Mouse (Mus musculus): ENCODE results near the gene Lgmn. TPM values are rescaled to one million over a fixed set of nuclear protein-coding genes. Genes with fewer than 3 reads are reported as not detected.

Lgmn gene
- polyA plus RNA-seq, 1 experiment: 70.2 TPM

- H3K36me3 ChIP-seq (ENCODE audit: control insufficient read depth, insufficient read depth, low read length): peaks cover 4% of the 10 kb centered on the region; the same call in 1 of the 2 replicates
- peaks cover 8% of the 10 kb centered on the region; the same call in 1 of the 2 replicates for H3K4me1 ChIP-seq (ENCODE audit: control insufficient read depth, insufficient read depth, insufficient read length, low read length)
- WGBS: 88% methylated on average over 8 of the region's 8 CpGs
- H3K27ac ChIP-seq (ENCODE audit: insufficient read depth, low read depth, low read length): no peak overlapping the region
- no peak overlapping the region for H3K4me3 ChIP-seq (ENCODE audit: low read depth, low read length)
- TF ChIP-seq CTCF (IDR thresholded peaks at IDR 0.05; ENCODE audit: extremely low read depth, insufficient read length, insufficient replicate concordance, low read depth, low read length) (no peak), POLR2A (IDR thresholded peaks at IDR 0.05; ENCODE audit: low read depth, low read length) (no peak)
- no peaks in the 10 kb centered on the region for H3K27me3 ChIP-seq (ENCODE audit: control insufficient read depth, insufficient read depth, low read length)
These were observed 16.0 kb downstream of the Lgmn start for GRCm38 (mm10) chr12:102423625-102424024.

- Histone ChIP-seq H3K4me1 (ENCODE audit: control insufficient read depth, insufficient read depth, insufficient read length, low read length) (peaks cover 8% of the 10 kb centered on the region; the same call in 1 of the 2 replicates), H3K27ac (ENCODE audit: insufficient read depth, low read depth, low read length) (no peak overlapping the region)
- 76% methylated on average over 11 of the region's 11 CpGs for WGBS
These were observed 16.8 kb downstream of the Lgmn start for GRCm38 (mm10) chr12:102422623-102423320.

DNA sequence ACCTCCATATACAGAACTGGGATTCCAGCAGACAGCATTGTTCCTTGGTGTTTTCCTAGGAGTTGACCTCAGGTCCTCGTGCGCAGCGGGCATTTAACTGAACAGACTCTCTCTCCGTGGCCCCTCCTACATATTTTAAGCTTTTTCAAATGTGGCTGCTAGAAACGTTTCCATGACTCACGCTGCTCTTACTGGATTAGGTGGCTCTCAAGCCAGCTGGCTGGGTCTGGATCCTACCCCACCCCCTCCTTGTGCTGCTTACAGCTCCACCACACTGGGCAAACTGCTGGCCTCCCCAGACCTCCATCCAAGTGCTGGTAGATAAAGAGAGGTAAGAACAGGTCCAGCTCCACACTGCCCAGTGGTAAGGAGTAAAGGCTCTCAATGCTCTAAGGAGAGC is 17.5 kb downstream of the Lgmn start:
- peak overlapping the region; percentile 32; the same call in 1 of the 2 replicates for H3K27ac ChIP-seq (ENCODE audit: insufficient read depth, low read depth, low read length)

More at GRCm38 (mm10) chr12:102422623-102423320, 16.8 kb downstream of the Lgmn start:
- Histone ChIP-seq H3K36me3 (ENCODE audit: control insufficient read depth, insufficient read depth, low read length) (peaks cover 4% of the 10 kb centered on the region; the same call in 1 of the 2 replicates), H3K4me3 (ENCODE audit: low read depth, low read length) (no peak overlapping the region), H3K27me3 (ENCODE audit: control insufficient read depth, insufficient read depth, low read length) (no peaks in the 10 kb centered on the region)
- TF ChIP-seq CTCF (IDR thresholded peaks at IDR 0.05; ENCODE audit: extremely low read depth, insufficient read length, insufficient replicate concordance, low read depth, low read length): no peak
- TF ChIP-seq POLR2A (IDR thresholded peaks at IDR 0.05; ENCODE audit: low read depth, low read length): no peak

GRCm38 (mm10) chr12:102420168-102420890 is 19.3 kb downstream of the Lgmn start:
- TF ChIP-seq POLR2A (IDR thresholded peaks at IDR 0.05; ENCODE audit: low read depth, low read length) (no peak), CTCF (IDR thresholded peaks at IDR 0.05; ENCODE audit: extremely low read depth, insufficient read length, insufficient replicate concordance, low read depth, low read length) (no peak)
- Histone ChIP-seq H3K4me3 (ENCODE audit: low read depth, low read length) (no peak overlapping the region), H3K27ac (ENCODE audit: insufficient read depth, low read depth, low read length) (no peak overlapping the region), H3K27me3 (ENCODE audit: control insufficient read depth, insufficient read depth, low read length) (no peaks in the 10 kb centered on the region), H3K4me1 (ENCODE audit: control insufficient read depth, insufficient read depth, insufficient read length, low read length) (peaks cover 6% of the 10 kb centered on the region; the same call in 1 of the 2 replicates), H3K36me3 (ENCODE audit: control insufficient read depth, insufficient read depth, low read length) (peaks cover 4% of the 10 kb centered on the region; the same call in 1 of the 2 replicates)
- WGBS: 51% methylated on average over 10 of the region's 10 CpGs

More for the DNA sequence above, 17.5 kb downstream of the Lgmn start:
- Histone ChIP-seq H3K4me1 (ENCODE audit: control insufficient read depth, insufficient read depth, insufficient read length, low read length) (peaks cover 8% of the 10 kb centered on the region; the same call in 1 of the 2 replicates), H3K4me3 (ENCODE audit: low read depth, low read length) (no peak overlapping the region), H3K36me3 (ENCODE audit: control insufficient read depth, insufficient read depth, low read length) (peaks cover 4% of the 10 kb centered on the region; the same call in 1 of the 2 replicates), H3K27me3 (ENCODE audit: control insufficient read depth, insufficient read depth, low read length) (no peaks in the 10 kb centered on the region)
- whole genome bisulfite sequencing: 78% methylated on average over 6 of the region's 6 CpGs
- TF ChIP-seq POLR2A (IDR thresholded peaks at IDR 0.05; ENCODE audit: low read depth, low read length) (no peak), CTCF (IDR thresholded peaks at IDR 0.05; ENCODE audit: extremely low read depth, insufficient read length, insufficient replicate concordance, low read depth, low read length) (no peak)

DNA sequence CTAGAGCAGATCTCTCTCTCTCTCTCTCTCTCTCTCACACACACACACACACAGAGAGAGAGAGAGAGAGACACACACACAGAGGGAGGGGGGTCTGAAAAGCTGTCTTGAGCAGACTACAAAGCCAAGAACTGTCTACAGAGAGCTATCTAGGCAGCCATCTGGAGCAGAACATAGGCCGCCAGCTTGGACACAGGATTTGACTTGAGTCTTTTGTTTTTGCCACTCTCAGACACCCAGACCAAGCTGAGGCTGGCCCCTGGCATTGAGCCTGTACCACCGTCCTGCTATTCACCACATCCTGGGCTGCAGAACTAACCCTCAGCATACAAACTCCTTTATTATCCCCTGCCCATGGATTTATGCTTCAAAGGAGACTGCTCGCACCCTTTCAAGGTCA is 20.1 kb downstream of the Lgmn start:
- no peak overlapping the region for H3K27ac ChIP-seq (ENCODE audit: insufficient read depth, low read depth, low read length)
- peaks cover 8% of the 10 kb centered on the region; the same call in 1 of the 2 replicates for H3K4me1 ChIP-seq (ENCODE audit: control insufficient read depth, insufficient read depth, insufficient read length, low read length)
- no peak overlapping the region for H3K4me3 ChIP-seq (ENCODE audit: low read depth, low read length)
- no peaks in the 10 kb centered on the region for H3K27me3 ChIP-seq (ENCODE audit: control insufficient read depth, insufficient read depth, low read length)
- peaks cover 4% of the 10 kb centered on the region; the same call in 1 of the 2 replicates for H3K36me3 ChIP-seq (ENCODE audit: control insufficient read depth, insufficient read depth, low read length)
- WGBS: 85% methylated on average over 3 of the region's 3 CpGs
- TF ChIP-seq POLR2A (IDR thresholded peaks at IDR 0.05; ENCODE audit: low read depth, low read length): no peak
- no peak for TF ChIP-seq CTCF (IDR thresholded peaks at IDR 0.05; ENCODE audit: extremely low read depth, insufficient read length, insufficient replicate concordance, low read depth, low read length)

DNA sequence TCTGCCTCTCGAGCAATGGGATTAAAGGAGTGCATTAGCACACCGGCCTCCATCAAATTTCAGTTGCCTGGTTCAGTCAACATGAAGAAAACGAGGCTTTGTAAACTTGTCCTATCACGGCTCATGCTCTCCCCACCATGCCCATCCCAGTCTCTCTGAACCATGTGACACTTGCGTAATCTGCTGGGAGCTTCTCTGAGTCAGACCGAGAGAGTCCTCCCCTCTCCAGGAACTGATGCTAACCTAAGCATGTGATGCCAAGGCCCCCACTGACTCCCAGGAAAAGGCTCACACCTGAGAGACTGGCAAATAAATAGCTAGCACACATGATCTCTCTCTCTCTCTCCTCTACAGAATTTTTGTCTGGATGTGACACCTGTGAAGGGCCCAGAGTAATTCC is 21.9 kb downstream of the Lgmn start:
- TF ChIP-seq CTCF (IDR thresholded peaks at IDR 0.05; ENCODE audit: extremely low read depth, insufficient read length, insufficient replicate concordance, low read depth, low read length) (no peak), POLR2A (IDR thresholded peaks at IDR 0.05; ENCODE audit: low read depth, low read length) (no peak)
- Histone ChIP-seq H3K4me1 (ENCODE audit: control insufficient read depth, insufficient read depth, insufficient read length, low read length) (peaks cover 8% of the 10 kb centered on the region; the same call in 1 of the 2 replicates), H3K36me3 (ENCODE audit: control insufficient read depth, insufficient read depth, low read length) (peaks cover 4% of the 10 kb centered on the region), H3K27ac (ENCODE audit: insufficient read depth, low read depth, low read length) (no peak overlapping the region), H3K27me3 (ENCODE audit: control insufficient read depth, insufficient read depth, low read length) (no peaks in the 10 kb centered on the region), H3K4me3 (ENCODE audit: low read depth, low read length) (no peak overlapping the region)
- 73% methylated on average over 6 of the region's 6 CpGs for WGBS
